Mouse (Mus musculus) ES-Bruce4 (cell line): ENCODE data around the gene Pkp4. TPM values are rescaled to one million over a fixed set of nuclear protein-coding genes. Genes with fewer than 3 reads are reported as not detected.

Experiments
- H3K27ac ChIP-seq: 2 replicates; pipeline ENCODE4 v1.5.1; 2012; ENCODE audit warnings: low read length, inconsistent platforms; ENCODE audit not compliant: insufficient read depth
- H3K27me3 ChIP-seq: 2 replicates; pipeline ENCODE4 v1.6.1; 2012; ENCODE audit warnings: mild to moderate bottlenecking, low read length, inconsistent platforms; ENCODE audit not compliant: control insufficient read depth, poor library complexity, insufficient read depth, severe bottlenecking
- H3K36me3 ChIP-seq: 2 replicates; pipeline ENCODE4 v1.6.1; 2012; ENCODE audit warnings: inconsistent platforms, mild to moderate bottlenecking, low read length, moderate library complexity; ENCODE audit not compliant: control insufficient read depth, poor library complexity, insufficient read depth, severe bottlenecking
- H3K4me1 ChIP-seq: one replicate; pipeline ENCODE4 v1.8.1; 2011; ENCODE audit warnings: low read length; ENCODE audit not compliant: control insufficient read depth, insufficient read depth
- H3K4me3 ChIP-seq: 2 replicates; pipeline ENCODE4 v1.5.1; 2011; ENCODE audit warnings: low read depth, mild to moderate bottlenecking, low read length
- H3K9ac ChIP-seq: 2 replicates; pipeline ENCODE4 v1.6.1; 2012; ENCODE audit warnings: low read depth, mild to moderate bottlenecking, inconsistent platforms; ENCODE audit not compliant: poor library complexity, severe bottlenecking
- H3K9me3 ChIP-seq: replicated peaks from 2 replicates; pipeline ENCODE4 v1.6.1; 2012; ENCODE audit warnings: mild to moderate bottlenecking, low read length, inconsistent platforms; ENCODE audit not compliant: control insufficient read depth, poor library complexity, insufficient read depth, severe bottlenecking
- CTCF ChIP-seq: IDR thresholded peaks from one replicate; pipeline ENCODE4 v1.8.1; 2011; ENCODE audit warnings: low read depth, low read length
- EP300 ChIP-seq: IDR thresholded peaks from 2 replicates; pipeline ENCODE4 v1.6.1; 2011; ENCODE audit warnings: low read depth, low read length; ENCODE audit not compliant: insufficient read depth
- POLR2A ChIP-seq: IDR thresholded peaks from one replicate; pipeline ENCODE4 v1.8.1; 2011; ENCODE audit warnings: low read length; ENCODE audit not compliant: insufficient read depth
- polyA plus RNA-seq: library from polyadenylated mRNA; stranded (reverse); fragments of >200 nt; gene quantifications from 2 replicates; pipeline ENCODE4 v1.2.4, GENCODE M21; 2011; ENCODE audit warnings: low read depth; ENCODE audit not compliant: missing spikeins, insufficient read depth, insufficient read length

The Pkp4 gene
- polyA plus RNA-seq, 1 experiment, result 82.1 TPM

DNA sequence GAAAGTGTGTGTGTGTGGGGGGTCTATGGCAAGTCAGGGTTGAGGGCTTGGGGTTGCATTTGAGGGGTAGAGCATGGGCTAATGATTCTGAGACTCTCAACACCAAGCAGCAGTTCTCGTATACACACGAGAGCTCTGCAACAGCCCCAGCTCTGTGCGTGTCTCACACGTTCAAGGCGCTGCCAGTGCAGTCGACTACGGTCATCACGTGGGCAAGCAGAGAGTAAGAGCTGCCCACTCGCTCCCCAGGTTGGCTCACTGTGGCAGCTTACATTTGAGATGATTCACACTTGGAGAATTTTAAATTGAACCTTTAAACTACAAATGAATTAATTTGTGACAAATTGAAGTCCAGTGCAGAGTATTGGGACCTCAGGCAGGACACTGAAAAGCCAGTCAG, 44.4 kb downstream of the Pkp4 start:
- Histone ChIP-seq H3K4me3 (no peak overlapping the region), H3K4me1 (no peaks in the 10 kb centered on the region), H3K27ac (no peak overlapping the region), H3K36me3 (no peaks in the 10 kb centered on the region), H3K9ac (no peak overlapping the region), H3K27me3 (no peaks in the 10 kb centered on the region), H3K9me3 (no peaks in the 10 kb centered on the region)
- TF ChIP-seq POLR2A (no peak), EP300 (no peak), CTCF (no peak)

GRCm38 (mm10) chr2:59206190-59206589, 45.5 kb downstream of the Pkp4 start:
- Histone ChIP-seq H3K36me3 (no peaks in the 10 kb centered on the region), H3K27ac (no peak overlapping the region), H3K4me3 (no peak overlapping the region), H3K27me3 (no peaks in the 10 kb centered on the region), H3K9ac (no peak overlapping the region), H3K4me1 (no peaks in the 10 kb centered on the region), H3K9me3 (no peaks in the 10 kb centered on the region)
- TF ChIP-seq CTCF (no peak), EP300 (no peak)

DNA sequence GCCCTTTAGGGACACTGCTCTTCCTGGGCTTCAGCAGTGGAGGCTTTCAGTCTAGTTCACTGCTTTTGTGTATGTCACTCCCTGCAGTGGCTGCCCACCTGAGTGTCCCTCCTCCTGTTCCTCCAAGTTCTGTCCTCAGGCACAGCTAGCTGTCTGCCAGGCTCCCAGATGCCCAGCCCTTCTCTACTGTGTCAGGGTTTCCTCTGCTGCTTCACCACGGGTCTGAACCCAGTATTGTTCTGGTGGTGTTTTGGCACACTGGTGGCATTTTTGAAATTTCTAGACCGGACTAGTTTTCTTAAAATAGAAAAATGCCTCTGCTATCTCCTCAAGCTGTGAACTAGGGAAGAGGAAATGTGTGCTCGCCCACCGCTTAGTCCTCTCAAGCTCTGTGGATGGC, 46.6 kb downstream of the Pkp4 start:
- no peaks in the 10 kb centered on the region for H3K36me3 ChIP-seq
- TF ChIP-seq CTCF (no peak), POLR2A (no peak), EP300 (no peak)
- H3K27ac ChIP-seq, result no peak overlapping the region

GRCm38 (mm10) chr2:59207725-59208124, 47.1 kb downstream of the Pkp4 start:
- Histone ChIP-seq H3K9me3 (no peaks in the 10 kb centered on the region), H3K36me3 (no peaks in the 10 kb centered on the region), H3K27me3 (no peaks in the 10 kb centered on the region), H3K4me3 (no peak overlapping the region), H3K4me1 (no peaks in the 10 kb centered on the region), H3K27ac (no peak overlapping the region), H3K9ac (no peak overlapping the region)
- no peak for TF ChIP-seq CTCF
- TF ChIP-seq EP300, result no peak
- no peak for TF ChIP-seq POLR2A

More for the DNA sequence above, 46.6 kb downstream of the Pkp4 start:
- Histone ChIP-seq H3K9ac (no peak overlapping the region), H3K4me3 (no peak overlapping the region), H3K4me1 (no peaks in the 10 kb centered on the region), H3K27me3 (no peaks in the 10 kb centered on the region), H3K9me3 (no peaks in the 10 kb centered on the region)

GRCm38 (mm10) chr2:59208276-59208675, 47.6 kb downstream of the Pkp4 start:
- TF ChIP-seq POLR2A (no peak), CTCF (no peak), EP300 (no peak)

DNA sequence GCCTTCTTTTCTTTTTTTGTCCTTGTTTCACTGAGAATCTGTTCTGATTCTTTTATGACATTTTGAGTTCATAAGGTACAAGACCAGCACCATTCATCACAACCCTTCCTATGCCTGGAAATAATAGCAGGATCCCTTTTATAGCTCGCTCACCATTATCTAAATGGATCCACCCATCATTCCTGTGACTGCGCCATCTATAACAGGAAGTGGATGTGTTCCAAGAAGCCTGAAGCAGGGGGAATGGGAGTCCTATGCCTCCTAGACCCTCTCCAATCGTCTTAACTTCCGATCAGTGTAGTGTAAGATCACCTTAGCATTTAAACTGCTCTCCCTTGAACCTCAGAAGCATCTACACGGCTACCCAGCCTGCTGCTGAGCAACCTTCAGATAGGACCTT, 50.4 kb downstream of the Pkp4 start:
- no peak overlapping the region for H3K4me3 ChIP-seq
- H3K9me3 ChIP-seq, result no peaks in the 10 kb centered on the region
- no peaks in the 10 kb centered on the region for H3K27me3 ChIP-seq
- TF ChIP-seq POLR2A (no peak), CTCF (no peak), EP300 (no peak)
- H3K27ac ChIP-seq, result no peak overlapping the region
- H3K9ac ChIP-seq, result no peak overlapping the region
- no peaks in the 10 kb centered on the region for H3K36me3 ChIP-seq
- no peaks in the 10 kb centered on the region for H3K4me1 ChIP-seq

More at GRCm38 (mm10) chr2:59208276-59208675, 47.6 kb downstream of the Pkp4 start:
- Histone ChIP-seq H3K4me3 (no peak overlapping the region), H3K27ac (no peak overlapping the region), H3K27me3 (no peaks in the 10 kb centered on the region), H3K4me1 (no peaks in the 10 kb centered on the region), H3K9me3 (no peaks in the 10 kb centered on the region), H3K36me3 (no peaks in the 10 kb centered on the region), H3K9ac (no peak overlapping the region)
